Mouse (Mus musculus) kidney, postnatal 0 days (tissue): Measurements from ENCODE around the gene Ugt1a5. TPM values are rescaled to one million over a fixed set of nuclear protein-coding genes. Genes with fewer than 3 reads are reported as not detected.

Experiments
- ATAC-seq: fragments of 200-750 bp; cut with Nextera tagmentation; replicated peaks from 2 replicates; pipeline ENCODE4 v1.8.0; 2017; ENCODE audit warnings: low read depth, moderate number of reproducible peaks, moderate TSS enrichment, moderate library complexity; ENCODE audit not compliant: low FRiP score
- DNase-seq: peaks from one replicate; pipeline ENCODE4 v3.0.0-alpha.2; 2016; ENCODE audit warnings: low spot score
- H3K27ac ChIP-seq: fragments of 300-500 bp; sonication (generic); 2 replicates; pipeline ENCODE4 v1.5.1; 2014; ENCODE audit warnings: mild to moderate bottlenecking
- H3K27me3 ChIP-seq: fragments of 300-500 bp; sonication (generic); 2 replicates; pipeline ENCODE4 v1.6.1; 2014; ENCODE audit warnings: low read length, mixed read lengths; ENCODE audit not compliant: insufficient read depth
- H3K36me3 ChIP-seq: fragments of 300-500 bp; sonication (generic); 2 replicates; pipeline ENCODE4 v1.6.1; 2014; ENCODE audit warnings: low read length, mixed read lengths; ENCODE audit not compliant: insufficient read depth
- H3K4me1 ChIP-seq: fragments of 300-500 bp; sonication (generic); replicated peaks from 2 replicates; pipeline ENCODE4 v1.6.1; 2014; ENCODE audit warnings: antibody characterized with exemption, low read length, mixed read lengths; ENCODE audit not compliant: insufficient read depth
- H3K4me2 ChIP-seq: fragments of 300-500 bp; sonication (generic); 2 replicates; pipeline ENCODE4 v1.6.1; 2014; ENCODE audit warnings: mild to moderate bottlenecking, low read length, moderate library complexity, mixed read lengths
- H3K4me3 ChIP-seq: fragments of 300-500 bp; sonication (generic); replicated peaks from 2 replicates; pipeline ENCODE4 v1.5.1; 2014; ENCODE audit warnings: low read depth, low read length
- H3K9ac ChIP-seq: fragments of 300-500 bp; sonication (generic); 2 replicates; pipeline ENCODE4 v1.6.1; 2014; ENCODE audit warnings: low read depth, low read length
- H3K9me3 ChIP-seq: fragments of 300-500 bp; sonication (generic); replicated peaks from 2 replicates; pipeline ENCODE4 v1.6.1; 2016; ENCODE audit warnings: low read length, inconsistent platforms, mixed read lengths
- CTCF ChIP-seq: IDR thresholded peaks from 2 replicates; pipeline ENCODE4 v1.5.1; 2016; ENCODE audit warnings: antibody characterized with exemption, low read depth, mild to moderate bottlenecking, moderate library complexity
- whole genome bisulfite sequencing: fragments of 180-500 bp; shearing (Covaris S2); extraction: QIAGEN DNeasy Blood & Tissue Kit; methylation state at CpG from one replicate; pipeline ENCODE4 v1.1.7; 2014; 5-methylcytosine and 5-hydroxymethylcytosine counted together
- polyA plus RNA-seq: library from polyadenylated mRNA; unstranded; fragments of >200 nt; fragmentation: Nextera tagmentation; extraction: Ambion mirVana; gene quantifications from 2 replicates; pipeline ENCODE4 v1.2.1, GENCODE M21; 2015

The Ugt1a5 gene
- polyA plus RNA-seq, 1 experiment from 2014 or later: not detected

DNA sequence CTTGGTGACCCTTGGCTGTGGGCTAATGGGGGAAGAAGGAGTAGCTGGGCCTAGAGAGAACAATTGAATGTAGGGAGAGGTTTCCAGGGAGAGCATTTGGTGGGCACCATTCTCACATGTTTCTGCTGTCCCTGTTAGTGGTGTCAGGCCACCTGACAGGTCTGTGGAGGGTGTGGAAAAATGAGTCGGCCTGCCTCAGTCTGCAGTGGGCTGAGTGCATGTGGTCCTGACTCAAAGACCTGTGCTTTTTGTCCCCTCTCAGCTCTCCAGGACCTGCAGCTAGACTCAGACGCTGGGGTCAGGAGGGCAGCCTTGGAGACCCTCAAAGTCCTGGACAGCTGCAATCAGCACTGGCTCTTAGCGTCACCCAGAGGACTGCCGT is 93.8 kb downstream of the Ugt1a5 start:
- no peak for TF ChIP-seq CTCF

DNA sequence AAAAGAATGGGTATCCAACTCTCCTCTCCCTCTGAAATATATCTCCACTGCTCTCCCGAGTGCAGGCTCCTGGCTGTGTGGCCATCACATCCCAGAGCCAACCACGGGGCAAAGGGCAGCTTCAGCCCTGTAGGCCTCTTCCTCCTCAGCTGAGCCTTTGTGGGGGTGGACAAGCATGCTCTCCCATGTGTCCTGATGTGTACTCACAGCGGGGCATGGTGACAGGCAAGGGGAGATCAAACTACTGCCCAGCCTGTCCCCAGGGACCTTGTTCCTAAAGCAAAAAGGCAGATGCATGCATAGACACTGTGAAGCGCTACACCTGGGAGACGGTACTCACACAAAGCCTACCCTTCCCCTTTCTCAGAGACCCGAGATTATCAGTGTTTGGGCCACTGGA is 94.3 kb downstream of the Ugt1a5 start:
- no peak overlapping the region for H3K27ac ChIP-seq
- DNase-seq: no peak

More for the DNA sequence above, 93.8 kb downstream of the Ugt1a5 start:
- no peak overlapping the region for H3K4me3 ChIP-seq
- 69% methylated on average over 4 of the region's 4 CpGs for WGBS
- H3K4me1 ChIP-seq: peaks cover 14% of the 10 kb centered on the region
- peak; percentile 1; the same call in 1 of the 2 replicates for ATAC-seq
- H3K9me3 ChIP-seq: no peaks in the 10 kb centered on the region
- H3K36me3 ChIP-seq: peaks cover 48% of the 10 kb centered on the region
- no peak for DNase-seq
- no peak overlapping the region for H3K4me2 ChIP-seq
- 0 out of 2 replicates have a peak overlapping the region, but pooled peaks have one; percentile 0 for H3K9ac ChIP-seq
- no peaks in the 10 kb centered on the region for H3K27me3 ChIP-seq
- H3K27ac ChIP-seq: peak overlapping the region; percentile 0; the same call in 1 of the 2 replicates

DNA sequence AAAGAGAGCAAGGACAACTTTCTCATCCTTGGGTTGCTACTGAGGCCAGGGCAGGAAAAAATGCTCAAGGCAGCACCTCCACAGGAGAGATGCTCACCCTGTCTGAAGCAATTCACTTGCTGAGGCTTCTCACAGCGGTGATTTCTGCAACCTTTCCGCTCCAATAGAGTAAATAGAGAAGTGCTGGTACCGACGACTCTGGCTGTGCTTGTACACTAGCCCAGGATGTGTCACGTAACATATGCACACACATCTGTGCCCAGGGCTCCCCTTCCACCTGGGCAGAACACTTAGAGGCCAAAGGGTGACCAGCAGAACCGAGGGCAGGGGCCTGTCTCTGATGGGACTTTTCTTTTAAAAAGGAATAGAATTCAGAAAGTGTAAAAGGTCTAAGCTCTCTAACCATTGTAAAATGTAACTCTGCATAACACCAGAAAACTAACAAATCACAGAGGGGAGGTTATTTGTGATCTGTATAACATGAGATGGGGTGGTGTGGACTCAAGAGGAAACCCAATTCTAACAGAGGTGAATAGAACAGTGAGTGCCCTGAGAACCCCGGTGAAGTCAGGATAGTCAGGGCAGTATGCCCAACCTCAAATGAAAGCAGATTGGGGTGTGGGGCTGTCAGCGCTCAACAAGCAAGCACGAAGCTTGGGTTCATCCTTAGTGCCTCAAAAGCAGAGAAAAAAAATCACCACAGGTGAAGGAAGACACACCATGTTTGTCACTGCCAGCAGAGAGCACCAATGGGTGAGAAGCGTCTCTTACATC is 95.0 kb downstream of the Ugt1a5 start:
- peaks cover 60% of the 10 kb centered on the region for H3K36me3 ChIP-seq
- H3K4me1 ChIP-seq: peaks cover 14% of the 10 kb centered on the region
- 0 out of 2 replicates have a peak overlapping the region, but pooled peaks have one; percentile 1 for H3K9ac ChIP-seq
- no peak for DNase-seq
- H3K4me2 ChIP-seq: no peak overlapping the region
- ATAC-seq: no peak
- no peaks in the 10 kb centered on the region for H3K27me3 ChIP-seq
- H3K4me3 ChIP-seq: no peak overlapping the region
- TF ChIP-seq CTCF: no peak
- H3K9me3 ChIP-seq: no peaks in the 10 kb centered on the region
- 79% methylated on average over 10 of the region's 10 CpGs for WGBS
- no peak overlapping the region for H3K27ac ChIP-seq

More for the DNA sequence above, 94.3 kb downstream of the Ugt1a5 start:
- Histone ChIP-seq H3K4me3 (no peak overlapping the region), H3K4me2 (no peak overlapping the region), H3K4me1 (peaks cover 14% of the 10 kb centered on the region), H3K9ac (0 out of 2 replicates have a peak overlapping the region, but pooled peaks have one; percentile 1), H3K9me3 (no peaks in the 10 kb centered on the region), H3K36me3 (peaks cover 53% of the 10 kb centered on the region), H3K27me3 (no peaks in the 10 kb centered on the region)
- no peak for TF ChIP-seq CTCF
- 70% methylated on average over 6 of the region's 6 CpGs for WGBS
- ATAC-seq: 0 out of 2 replicates have a peak, but pooled peaks have one; percentile 9

DNA sequence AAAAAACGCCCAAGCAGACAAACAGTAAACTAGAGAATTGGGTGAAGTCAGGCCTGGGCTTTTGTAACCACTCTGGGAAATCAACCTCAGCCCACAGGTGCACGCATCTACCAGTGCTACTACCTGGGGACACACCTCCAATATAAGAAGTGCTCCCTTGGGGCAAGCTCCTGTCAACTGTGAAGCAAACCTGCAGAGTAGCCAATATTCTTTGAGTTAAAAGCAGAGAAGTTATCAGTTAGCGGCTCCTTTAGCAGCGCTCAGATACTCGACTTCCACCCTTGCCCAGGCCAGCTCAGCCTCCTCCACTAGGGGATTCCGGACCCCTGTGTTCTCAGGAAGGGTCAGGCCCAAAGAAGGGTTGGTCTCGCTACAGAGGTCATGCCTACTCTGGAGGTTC is 95.9 kb downstream of the Ugt1a5 start:
- Histone ChIP-seq H3K9ac (no peak overlapping the region), H3K27ac (no peak overlapping the region), H3K27me3 (no peaks in the 10 kb centered on the region), H3K4me3 (no peak overlapping the region), H3K9me3 (no peaks in the 10 kb centered on the region), H3K4me2 (no peak overlapping the region), H3K36me3 (peaks cover 69% of the 10 kb centered on the region), H3K4me1 (peaks cover 14% of the 10 kb centered on the region)
- WGBS: 82% methylated on average over 7 of the region's 7 CpGs
- DNase-seq (no peak), ATAC-seq (no peak)
- TF ChIP-seq CTCF: no peak

DNA sequence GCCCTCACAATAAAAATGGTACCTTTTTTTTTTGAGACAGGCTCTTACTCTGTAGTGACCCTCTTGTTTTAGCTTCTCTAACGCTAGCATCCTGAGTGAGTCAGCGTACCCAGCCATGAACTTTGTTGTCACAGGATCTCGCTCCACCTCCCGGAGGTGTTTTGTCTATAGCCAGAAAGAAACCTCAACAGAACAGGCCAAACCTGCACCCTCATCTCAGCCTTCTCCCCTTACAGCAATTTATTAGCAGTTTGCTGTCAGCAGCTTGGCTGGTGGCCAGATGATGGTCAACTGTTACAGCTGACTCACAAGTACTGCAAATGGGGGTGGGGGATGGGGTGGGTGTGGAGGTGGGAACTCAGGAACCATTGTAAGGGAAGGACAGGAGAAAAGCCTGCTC is 96.4 kb downstream of the Ugt1a5 start:
- Histone ChIP-seq H3K9ac (no peak overlapping the region), H3K27ac (no peak overlapping the region), H3K4me3 (no peak overlapping the region), H3K4me2 (no peak overlapping the region), H3K27me3 (no peaks in the 10 kb centered on the region), H3K36me3 (peaks cover 74% of the 10 kb centered on the region), H3K4me1 (peaks cover 14% of the 10 kb centered on the region), H3K9me3 (no peaks in the 10 kb centered on the region)
- ATAC-seq: 0 out of 2 replicates have a peak, but pooled peaks have one; percentile 4
- DNase-seq: peak; percentile 84
- no peak for TF ChIP-seq CTCF
- WGBS: 46% methylated on average over 4 of the region's 4 CpGs

DNA sequence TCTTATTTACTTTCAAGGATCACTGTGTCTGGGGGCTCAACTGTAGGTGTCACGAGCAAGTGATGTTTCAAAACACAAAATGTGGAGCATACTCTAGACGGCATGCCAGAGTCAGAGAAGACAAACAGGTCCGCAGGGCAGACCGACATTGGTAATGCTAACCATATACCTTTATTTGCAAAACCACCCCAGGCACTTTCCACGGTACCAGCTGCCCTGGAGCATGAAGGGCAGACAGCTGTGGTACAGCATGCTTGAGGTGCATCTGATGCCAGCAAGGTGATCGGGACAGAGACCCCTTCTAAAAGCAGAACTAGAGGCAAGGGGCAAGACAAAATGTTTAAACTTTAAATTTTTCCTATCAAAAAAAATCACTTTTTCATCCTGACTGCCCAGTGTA is 97.1 kb downstream of the Ugt1a5 start:
- 73% methylated on average over 6 of the region's 6 CpGs for WGBS
- Histone ChIP-seq H3K9me3 (no peaks in the 10 kb centered on the region), H3K36me3 (peaks cover 81% of the 10 kb centered on the region), H3K4me3 (no peak overlapping the region), H3K4me2 (no peak overlapping the region), H3K9ac (no peak overlapping the region), H3K27me3 (no peaks in the 10 kb centered on the region), H3K27ac (no peak overlapping the region), H3K4me1 (peaks cover 14% of the 10 kb centered on the region)
- no peak for TF ChIP-seq CTCF
- ATAC-seq (no peak), DNase-seq (no peak)
